Mouse (Mus musculus) ES-E14 (cell line): ENCODE measurements around the gene Catsperb. TPM values are rescaled to one million over a fixed set of nuclear protein-coding genes. Genes with fewer than 3 reads are reported as not detected.
"Not testable (repeated sequence)": the region's sequence is repeated elsewhere in the genome, so short reads cannot be mapped to it uniquely, and the experiment has no call there.

Source experiments
- DNase-seq: peaks from one replicate; pipeline ENCODE4 v3.0.0-alpha.2; 2013; ENCODE audit warnings: low read depth, low spot score
- H3K27ac ChIP-seq: 2 replicates; pipeline ENCODE4 v1.5.1; 2012; ENCODE audit warnings: low read depth, mild to moderate bottlenecking, low read length, moderate library complexity, mixed read lengths; ENCODE audit not compliant: poor library complexity, insufficient read depth, severe bottlenecking
- H3K36me3 ChIP-seq: 2 replicates; pipeline ENCODE4 v1.6.1; 2012; ENCODE audit warnings: mild to moderate bottlenecking, low read length, moderate library complexity, mixed read lengths; ENCODE audit not compliant: control insufficient read depth, poor library complexity, insufficient read depth, severe bottlenecking
- H3K4me1 ChIP-seq, 2 experiments: fragments of 150-350 bp in 1 of 2; sonication (generic) in 1 of 2; 2 replicates each; pipeline ENCODE4 v1.6.1; 2012; ENCODE audit warnings: low read length in 2 of 2, mild to moderate bottlenecking in 1 of 2, mixed read lengths in 1 of 2; ENCODE audit not compliant: control insufficient read depth in 2 of 2, insufficient read depth in 2 of 2, poor library complexity in 1 of 2
- H3K4me3 ChIP-seq, 2 experiments: fragments of 150-350 bp in 1 of 2; sonication (generic) in 1 of 2; 2 replicates each; pipeline ENCODE4 v1.5.1; 2012; ENCODE audit warnings: low read length in 2 of 2, low read depth in 1 of 2, mild to moderate bottlenecking in 1 of 2, mixed read lengths in 1 of 2; ENCODE audit not compliant: insufficient read depth in 1 of 2, poor library complexity in 1 of 2, severe bottlenecking in 1 of 2
- H3K9ac ChIP-seq: 2 replicates; pipeline ENCODE4 v1.6.1; 2012; ENCODE audit warnings: low read depth, mild to moderate bottlenecking, low read length, mixed read lengths; ENCODE audit not compliant: poor library complexity, insufficient read depth, severe bottlenecking
- H3K9me3 ChIP-seq: fragments of 150-350 bp; sonication (generic); 2 replicates; pipeline ENCODE4 v1.6.1; 2012; ENCODE audit warnings: low read depth, mild to moderate bottlenecking, low read length; ENCODE audit not compliant: control insufficient read depth, insufficient read depth
- CHD2 ChIP-seq: IDR thresholded peaks from 2 replicates; pipeline ENCODE4 v1.6.1; 2014; ENCODE audit warnings: mild to moderate bottlenecking, low read depth, low read length, inconsistent platforms
- HCFC1 ChIP-seq: IDR thresholded peaks from 2 replicates; pipeline ENCODE4 v1.6.1; 2012; ENCODE audit warnings: low read length, inconsistent platforms, borderline replicate concordance; ENCODE audit not compliant: insufficient read depth
- MAFK ChIP-seq: IDR thresholded peaks from 2 replicates; pipeline ENCODE4 v1.6.1; 2014; ENCODE audit warnings: mild to moderate bottlenecking, low read depth, low read length, inconsistent platforms; ENCODE audit not compliant: insufficient read depth
- ZC3H11A ChIP-seq: IDR thresholded peaks from 2 replicates; pipeline ENCODE4 v1.6.1; 2012; ENCODE audit warnings: low read depth, mild to moderate bottlenecking, inconsistent platforms, low read length, borderline replicate concordance
- ZNF384 ChIP-seq: IDR thresholded peaks from 2 replicates; pipeline ENCODE4 v1.6.1; 2012; ENCODE audit warnings: low read depth, low read length, inconsistent platforms
- in situ Hi-C, 2 experiments: fragments of 600-800 bp; cut with MboI; formaldehyde crosslinking; loops; one replicate each; pipeline ENCODE4 v1.15.1; 2025; ENCODE audit warnings: low sequenced_read_pairs in 2 of 2, inconsistent platforms in 1 of 2; ENCODE audit not compliant: unreplicated experiment in 2 of 2
- total RNA-seq: library from RNA; depleted of rRNA; stranded (reverse); fragments of 300-350 nt; gene quantifications from 2 replicates; pipeline ENCODE4 v1.2.3, GENCODE M21; 2012; rRNA removed

Catsperb gene
- not detected in 2 replicates for total RNA-seq

GRCm38 (mm10) chr12:101404353-101404752 is at the start of gene Catsperb:
Gene Catsperb, plus strand, starts transcription at chr12:101404653.
- DNase-seq, H3K9ac ChIP-seq, H3K4me3 ChIP-seq, in situ Hi-C loops, H3K9me3 ChIP-seq, H3K27ac ChIP-seq, H3K4me1 ChIP-seq, H3K36me3 ChIP-seq: not testable (repeated sequence)

- not testable (repeated sequence) for H3K9ac ChIP-seq, H3K27ac ChIP-seq, H3K4me3 ChIP-seq, H3K9me3 ChIP-seq, H3K36me3 ChIP-seq, H3K4me1 ChIP-seq, DNase-seq
- in situ Hi-C loops: loop anchor here in 1 of 2 experiments (25.0 kb wide), 1 partner anchor 249 kb away; no protein-coding TSS in a partner anchor
Observed at GRCm38 (mm10) chr12:101361468-101361867, 43.0 kb upstream of the Catsperb start.

- H3K9me3 ChIP-seq, in situ Hi-C loops, H3K9ac ChIP-seq, H3K4me1 ChIP-seq, H3K4me3 ChIP-seq, H3K27ac ChIP-seq, H3K36me3 ChIP-seq, DNase-seq: not testable (repeated sequence)
Observed at GRCm38 (mm10) chr12:101381460-101381859, 23.0 kb upstream of the Catsperb start.

DNA sequence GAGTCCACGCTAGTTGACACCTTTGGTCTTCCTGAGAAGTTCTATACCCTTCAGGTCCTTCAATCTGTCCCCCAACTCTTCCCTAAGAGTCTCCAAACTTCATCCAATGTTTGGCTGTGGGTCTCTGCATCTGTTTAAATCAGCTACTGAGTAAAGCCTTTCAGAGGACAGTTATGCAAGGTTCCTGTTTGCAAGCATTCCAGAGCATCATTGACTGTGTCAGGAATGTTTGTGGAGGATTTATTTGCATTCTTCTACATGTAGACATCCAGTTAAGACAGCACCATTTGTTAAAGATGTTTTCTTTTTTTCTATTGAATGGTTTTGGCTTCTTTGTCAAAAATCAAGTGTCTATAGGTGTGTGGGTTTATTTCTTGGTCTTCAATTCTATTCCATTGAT is 21.7 kb downstream of the Catsperb start:
- Histone ChIP-seq H3K9me3 (no peaks in the 10 kb centered on the region), H3K27ac (no peak overlapping the region), H3K4me3 (no peak overlapping the region), H3K9ac (no peak overlapping the region), H3K36me3 (no peaks in the 10 kb centered on the region), H3K4me1 (no peaks in the 10 kb centered on the region)
- DNase-seq: no peak
- TF ChIP-seq HCFC1 (no peak), MAFK (no peak), CHD2 (no peak), ZC3H11A (no peak)
- in situ Hi-C loops: no loop called here

DNA sequence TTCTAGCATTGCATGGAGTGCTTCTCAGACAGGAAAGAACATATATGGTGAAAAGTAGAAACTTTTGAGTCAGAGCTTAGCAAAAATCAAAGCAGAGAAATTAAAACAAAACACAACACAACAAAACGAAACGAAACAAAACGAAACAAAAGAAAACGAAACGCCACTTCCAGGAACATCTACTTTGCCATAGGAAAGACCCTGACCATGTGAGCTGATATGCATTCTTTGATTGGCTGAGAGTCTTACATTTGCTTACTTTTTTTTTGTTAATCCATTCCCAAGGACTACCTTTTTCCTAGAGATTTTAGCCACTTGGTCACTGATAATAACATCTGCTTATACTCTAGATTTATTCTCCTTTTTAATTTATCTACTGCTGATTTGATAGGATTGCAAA is 57.6 kb downstream of the Catsperb start:
- no peak for TF ChIP-seq ZNF384
- no peak for TF ChIP-seq CHD2
- no peak for TF ChIP-seq ZC3H11A
- TF ChIP-seq HCFC1: no peak
- H3K4me3 ChIP-seq: no peak overlapping the region
- in situ Hi-C loops: no loop called here

More for the DNA sequence above, 57.6 kb downstream of the Catsperb start:
- no peak for DNase-seq
- Histone ChIP-seq H3K9ac (no peak overlapping the region), H3K9me3 (no peaks in the 10 kb centered on the region), H3K27ac (no peak overlapping the region), H3K36me3 (no peaks in the 10 kb centered on the region), H3K4me1 (no peaks in the 10 kb centered on the region)
